Mouse (Mus musculus) gastrocnemius, postnatal 25 days (tissue): ENCODE results near the gene Olfr201. TPM values are rescaled to one million over a fixed set of nuclear protein-coding genes. Genes with fewer than 3 reads are reported as not detected.
"Not testable (repeated sequence)": the region's sequence is repeated elsewhere in the genome, so short reads cannot be mapped to it uniquely, and the experiment has no call there.

Experiments used
- DNase-seq: peaks from one replicate; pipeline ENCODE4 v3.0.0; 2022
- long read RNA-seq, 2 experiments: library from polyadenylated mRNA; stranded (forward); transcript quantifications; one replicate each; pipeline ENCODE4 v2.0.0; 2021
- total RNA-seq, 2 experiments: library from RNA; stranded (reverse); gene quantifications; 1 replicate in 1 of 2; 2 replicates in 1 of 2; pipeline ENCODE4 v1.2.3; 2021

The Olfr201 gene
- not detected for total RNA-seq
- long read RNA-seq, experiment 1: 0 reads
- long read RNA-seq, experiment 2: 0 reads

DNA sequence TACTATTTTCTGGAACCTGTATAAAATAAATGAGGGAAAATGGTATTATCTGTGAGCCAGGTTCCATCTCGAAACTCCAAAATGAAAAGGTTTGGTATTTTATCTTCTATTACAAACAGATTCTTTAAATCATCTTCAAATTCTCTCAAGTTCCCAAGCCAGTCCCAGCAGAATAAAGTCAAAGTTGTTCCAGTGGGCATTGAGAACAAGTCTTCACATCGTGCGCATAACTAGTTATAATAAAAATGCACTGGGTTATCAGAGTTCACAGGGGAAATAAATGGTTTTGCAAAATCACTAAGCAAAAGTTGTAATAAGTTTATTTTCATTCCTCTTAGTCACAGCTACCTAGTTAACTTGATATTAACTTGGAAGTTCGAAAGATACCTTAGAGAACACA, at the start of gene Olfr201:
Gene Olfr201, minus strand, starts transcription at position 101 of the 400 bp plus-strand sequence.
- DNase-seq: not testable (repeated sequence)

DNA sequence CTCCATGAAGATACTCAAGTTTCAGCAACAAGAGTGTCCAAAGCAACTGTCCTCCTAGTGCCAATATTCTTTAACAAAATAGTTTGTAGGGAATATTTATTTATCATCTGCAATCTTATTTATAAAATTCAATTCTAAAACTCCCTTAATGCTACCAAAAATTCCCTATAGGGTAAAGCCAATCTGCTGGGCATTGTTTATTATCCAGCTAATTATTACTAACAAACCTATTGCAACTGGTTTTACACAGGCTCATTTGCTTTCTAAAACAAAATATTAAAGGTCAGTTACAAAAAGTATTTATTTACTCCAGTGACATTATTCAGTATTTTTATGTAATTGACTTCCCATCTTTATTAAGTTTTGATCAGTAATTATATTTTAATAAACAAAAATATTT, 45.7 kb upstream of the Olfr201 start, which contains the start of gene Olfr204:
Gene Olfr204, minus strand, starts transcription at position 101 of the 400 bp plus-strand sequence.
- no peak for DNase-seq

DNA sequence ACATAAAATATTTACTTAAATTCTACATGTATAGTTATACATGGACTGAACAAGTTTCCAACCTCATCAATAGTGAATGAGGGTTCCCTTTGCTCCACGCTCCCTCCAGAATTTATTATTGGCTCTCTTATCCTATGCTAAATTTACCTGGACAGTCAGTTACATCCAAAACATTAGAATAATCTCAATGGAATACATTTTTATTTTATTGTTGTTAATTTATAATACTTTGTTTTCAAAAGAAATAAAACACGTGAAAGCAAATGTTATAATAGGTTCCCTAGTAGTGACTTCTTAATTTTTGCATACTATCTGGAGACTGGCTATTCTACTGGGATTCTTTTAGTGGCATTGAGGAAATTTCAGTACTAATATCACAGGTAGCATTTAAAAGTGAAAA, 26.1 kb upstream of the Olfr201 start, which contains the start of gene Olfr203:
Gene Olfr203, plus strand, starts transcription at position 301 of the 400 bp plus-strand sequence.
- DNase-seq: no peak

DNA sequence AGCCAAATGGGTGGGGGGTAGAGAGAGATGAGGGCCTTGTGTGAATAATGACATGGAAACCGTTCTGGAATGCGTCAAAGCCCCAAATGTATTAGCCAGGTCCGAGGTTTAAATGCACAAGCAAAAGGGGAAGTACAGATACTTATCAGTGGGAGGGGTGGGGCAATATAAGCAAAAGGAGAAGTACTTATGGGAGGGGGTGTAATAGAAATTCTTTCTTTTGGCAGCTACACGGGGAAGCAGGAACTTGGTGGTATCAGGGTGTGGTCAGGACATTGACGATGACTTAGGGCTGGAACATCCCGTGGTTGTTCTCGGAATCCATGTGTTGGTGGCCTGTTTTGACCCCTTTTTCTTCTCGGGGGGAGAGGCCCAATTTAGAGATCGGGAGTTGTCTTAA, 15.1 kb upstream of the Olfr201 start:
- DNase-seq: not testable (repeated sequence)

DNA sequence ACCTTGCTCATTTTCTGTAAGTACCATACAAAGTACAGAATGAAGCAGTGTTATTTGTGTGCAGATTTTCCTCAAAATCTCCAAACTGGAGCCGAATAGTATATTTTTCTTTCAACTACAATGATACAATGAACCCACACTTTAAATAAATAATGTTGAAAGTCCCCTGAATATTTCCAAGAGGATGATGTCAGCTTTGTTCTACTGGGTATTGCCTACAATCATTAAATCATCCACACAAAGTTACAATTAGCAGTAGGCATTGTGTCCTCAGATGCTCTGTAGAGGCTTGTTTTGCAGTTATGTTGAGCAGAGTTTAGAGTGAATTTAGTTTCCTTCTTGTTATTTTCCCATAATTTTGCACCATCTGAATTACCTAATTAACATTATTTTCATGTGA, 14.3 kb upstream of the Olfr201 start, which contains the start of gene Olfr202:
Gene Olfr202, minus strand, starts transcription at position 101 of the 400 bp plus-strand sequence.
- DNase-seq: no peak

DNA sequence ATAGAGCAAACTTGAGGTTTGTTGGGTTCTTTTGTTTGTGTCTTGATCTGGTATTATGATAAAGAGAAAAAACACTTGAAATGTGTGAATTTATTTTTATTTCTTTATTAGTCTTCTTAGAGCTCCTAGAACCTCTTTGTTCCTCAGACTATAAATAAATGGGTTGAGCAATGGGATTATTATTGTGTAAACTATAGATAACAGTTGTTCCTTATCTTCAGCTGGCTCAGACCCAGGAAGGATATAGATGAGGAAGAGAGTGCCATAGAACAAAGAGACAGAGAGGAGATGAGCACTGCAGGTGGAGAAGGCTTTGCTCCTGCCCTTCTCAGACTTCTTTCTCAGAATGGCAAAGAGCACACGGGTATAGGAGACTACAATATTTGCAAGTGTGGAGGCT, 11.0 kb upstream of the Olfr201 start:
- no peak for DNase-seq

DNA sequence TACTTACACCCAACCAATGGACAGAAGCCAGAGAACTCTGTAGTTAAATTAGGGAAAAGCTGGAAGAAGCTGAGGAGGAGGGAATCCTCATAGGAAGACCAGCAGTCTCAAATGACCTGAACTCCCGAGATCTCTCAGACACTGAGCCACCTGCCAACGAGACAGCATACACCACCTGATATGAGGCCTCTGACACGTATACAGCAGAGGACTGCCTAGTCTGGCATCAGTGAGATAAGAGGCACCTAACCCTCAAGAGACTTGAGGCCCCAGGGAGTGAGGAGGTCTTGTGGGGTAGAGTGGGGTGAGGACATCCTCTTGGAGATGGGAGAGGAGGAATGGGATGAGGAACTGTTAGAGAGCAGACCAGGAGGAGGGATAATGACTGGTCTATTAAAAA, 8.1 kb upstream of the Olfr201 start:
- no peak for DNase-seq

DNA sequence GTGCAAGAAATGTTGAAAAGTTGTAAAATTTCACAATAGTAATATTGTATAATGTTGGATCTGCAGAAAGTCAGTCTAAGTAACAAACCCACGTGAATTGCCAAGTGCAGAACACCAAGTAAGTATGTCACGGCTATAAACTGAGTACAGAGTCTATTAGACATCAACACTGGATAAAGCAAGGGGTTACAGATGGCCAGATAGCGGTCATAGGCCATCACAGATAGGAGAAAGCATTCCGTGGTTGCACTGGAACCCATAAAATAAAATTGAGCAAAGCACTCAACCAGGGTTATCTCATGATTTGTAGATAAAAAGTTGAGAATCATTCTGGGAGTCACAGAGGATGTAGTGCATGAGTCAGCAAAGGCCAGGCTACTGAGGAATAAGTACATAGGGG, 3.3 kb downstream of the Olfr201 start:
- DNase-seq: not testable (repeated sequence)

DNA sequence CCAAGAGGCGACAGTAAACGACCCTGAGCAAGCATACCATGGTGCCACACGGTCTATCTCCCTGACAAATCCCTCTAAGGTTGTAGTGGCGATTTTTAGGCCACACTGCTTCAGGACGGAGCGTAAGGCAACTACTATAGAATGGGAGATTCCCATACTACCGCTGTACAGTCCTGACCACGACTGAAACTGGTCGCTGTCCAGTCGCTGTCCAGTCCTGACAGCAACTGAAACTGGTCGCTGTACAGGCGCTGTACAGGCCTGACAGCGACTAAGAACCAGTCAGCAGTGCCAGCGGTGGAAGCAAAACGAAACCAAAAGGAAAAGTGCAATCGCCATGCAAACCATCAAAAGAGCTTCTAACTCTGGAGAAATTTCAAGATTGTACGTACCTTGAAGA, 22.7 kb downstream of the Olfr201 start:
- no peak for DNase-seq

DNA sequence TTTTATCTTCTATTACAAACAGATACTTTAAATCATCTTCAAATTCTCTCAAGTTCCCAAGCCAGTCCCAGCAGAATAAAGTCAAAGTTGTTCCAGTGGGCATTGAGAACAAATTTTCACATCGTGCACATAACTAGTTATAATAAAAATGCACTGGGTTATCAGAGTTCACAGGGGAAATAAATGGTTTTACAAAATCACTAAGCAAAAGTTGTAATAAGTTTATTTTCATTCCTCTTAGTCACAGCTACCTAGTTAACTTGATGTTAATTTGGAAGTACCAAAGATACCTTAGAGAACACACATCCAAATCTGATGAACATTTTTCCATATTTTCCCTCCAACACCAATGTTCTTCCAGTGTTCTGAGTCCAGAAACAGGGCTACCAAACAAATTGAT, 52.8 kb downstream of the Olfr201 start, which contains the start of gene Olfr199:
Gene Olfr199, minus strand, starts transcription at position 101 of the 400 bp plus-strand sequence.
- not testable (repeated sequence) for DNase-seq

DNA sequence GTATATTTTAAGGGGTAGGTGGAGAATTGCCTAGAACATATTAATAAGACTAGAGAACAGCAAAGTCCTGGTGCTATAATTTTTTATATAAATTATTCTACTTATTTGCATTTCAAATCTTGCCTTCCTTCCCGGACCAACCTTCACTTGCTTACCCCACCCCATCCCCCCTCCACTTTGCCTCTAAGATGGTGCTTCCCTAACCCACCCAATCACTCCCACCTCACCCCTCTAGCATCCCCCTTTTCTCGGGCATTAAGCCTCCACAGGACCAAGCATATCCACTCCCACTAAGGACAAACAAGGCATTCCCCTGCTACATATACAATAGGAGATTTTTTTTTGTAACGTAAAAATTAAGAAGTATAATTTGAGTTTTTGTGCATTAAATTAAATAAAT, 54.6 kb downstream of the Olfr201 start:
- not testable (repeated sequence) for DNase-seq

Other genes with a start within 250 kb of the Olfr201 start
- not detected for gene Olfr186, start 242.3 kb downstream of the Olfr201 start, total RNA-seq
- not detected for gene Olfr187, start 232.9 kb downstream of the Olfr201 start, total RNA-seq
- gene Olfr190, start 194.6 kb downstream of the Olfr201 start, total RNA-seq: not detected
- not detected for gene Olfr191, start 182.8 kb downstream of the Olfr201 start, total RNA-seq
- gene Olfr193, start 160.8 kb downstream of the Olfr201 start, total RNA-seq: not detected
- gene Olfr194, start 151.6 kb downstream of the Olfr201 start, total RNA-seq: not detected
- not detected for gene Olfr195, start 125.6 kb downstream of the Olfr201 start, total RNA-seq
- not detected for gene Olfr196, start 102.2 kb downstream of the Olfr201 start, total RNA-seq
- not detected for gene Olfr198, start 69.1 kb downstream of the Olfr201 start, total RNA-seq
- gene Olfr199, start 52.9 kb downstream of the Olfr201 start, total RNA-seq: not detected
- not detected for gene Olfr202, start 14.2 kb upstream of the Olfr201 start, total RNA-seq
- not detected for gene Olfr203, start 26.2 kb upstream of the Olfr201 start, total RNA-seq
- not detected for gene Olfr204, start 45.6 kb upstream of the Olfr201 start, total RNA-seq
- gene Olfr205, start 58.5 kb upstream of the Olfr201 start, total RNA-seq: not detected
- not detected for gene Olfr206, start 76.6 kb upstream of the Olfr201 start, total RNA-seq
- not detected for gene Olfr209, start 91.4 kb upstream of the Olfr201 start, total RNA-seq
- not detected for gene Gabrr3, start 134.7 kb upstream of the Olfr201 start, total RNA-seq
- gene Riox2, start 199.1 kb upstream of the Olfr201 start, total RNA-seq: 10 to 100 TPM; 15.2 to 16.3 TPM